Mouse (Mus musculus) megakaryocyte, embryonic 14.5 days (primary cell): ENCODE results near the gene Hjurp. TPM values are rescaled to one million over a fixed set of nuclear protein-coding genes. Genes with fewer than 3 reads are reported as not detected.

ENCODE experiments used
- H3K27me3 ChIP-seq: replicated peaks from 2 replicates; pipeline ENCODE3; 2012; ENCODE audit warnings: inconsistent platforms
- H3K36me3 ChIP-seq: replicated peaks from 2 replicates; pipeline ENCODE3; 2012; ENCODE audit warnings: low read length, inconsistent platforms, mixed read lengths
- H3K4me1 ChIP-seq: 2 replicates; pipeline ENCODE4 v1.6.1; 2012; ENCODE audit warnings: inconsistent platforms
- H3K4me3 ChIP-seq: replicated peaks from 2 replicates; pipeline ENCODE3; 2012; ENCODE audit warnings: moderate library complexity, mild to moderate bottlenecking, inconsistent platforms
- H3K9me3 ChIP-seq: 2 replicates; pipeline ENCODE4 v1.6.1; 2012; ENCODE audit warnings: inconsistent platforms
- FLI1 ChIP-seq: IDR thresholded peaks from 2 replicates; pipeline ENCODE4 v1.6.1; 2012; ENCODE audit warnings: low read length, inconsistent platforms, mixed read lengths
- GATA1 ChIP-seq: IDR thresholded peaks from 3 replicates; pipeline ENCODE4 v1.6.1; 2012; ENCODE audit warnings: mixed read lengths, low read length, inconsistent platforms, borderline replicate concordance
- polyA plus RNA-seq: library from polyadenylated mRNA; stranded (reverse); fragments of >175 nt; gene quantifications from 2 replicates; pipeline ENCODE4 v1.2.3, GENCODE M21; 2012; ENCODE audit warnings: low replicate concordance; ENCODE audit not compliant: insufficient read depth

Hjurp gene
- polyA plus RNA-seq, 1 experiment: 2.4 TPM

- Histone ChIP-seq H3K4me1 (peaks cover 9% of the 10 kb centered on the region), H3K27me3 (peaks cover 9% of the 10 kb centered on the region)
- TF ChIP-seq GATA1 (no peak), FLI1 (no peak)
Measured at GRCm38 (mm10) chr1:88288789-88289127, 11.3 kb upstream of the Hjurp start.

GRCm38 (mm10) chr1:88288056-88288788 lies 10.8 kb upstream of the Hjurp start:
- Histone ChIP-seq H3K27me3 (peaks cover 10% of the 10 kb centered on the region), H3K4me1 (peaks cover 9% of the 10 kb centered on the region), H3K4me3 (no peak overlapping the region), H3K36me3 (no peaks in the 10 kb centered on the region), H3K9me3 (peaks cover 26% of the 10 kb centered on the region)
- TF ChIP-seq GATA1 (no peak), FLI1 (no peak)

More at GRCm38 (mm10) chr1:88288789-88289127, 11.3 kb upstream of the Hjurp start:
- H3K9me3 ChIP-seq: peaks cover 24% of the 10 kb centered on the region
- no peaks in the 10 kb centered on the region for H3K36me3 ChIP-seq
- no peak overlapping the region for H3K4me3 ChIP-seq

GRCm38 (mm10) chr1:88287697-88287980 lies 10.2 kb upstream of the Hjurp start:
- Histone ChIP-seq H3K4me1 (peaks cover 9% of the 10 kb centered on the region), H3K36me3 (no peaks in the 10 kb centered on the region), H3K4me3 (no peak overlapping the region), H3K27me3 (peaks cover 10% of the 10 kb centered on the region), H3K9me3 (peaks cover 27% of the 10 kb centered on the region)
- no peak for TF ChIP-seq FLI1
- no peak for TF ChIP-seq GATA1

GRCm38 (mm10) chr1:88286887-88287696 lies 9.7 kb upstream of the Hjurp start:
- TF ChIP-seq FLI1 (no peak), GATA1 (no peak)
- Histone ChIP-seq H3K9me3 (peaks cover 25% of the 10 kb centered on the region), H3K4me1 (peaks cover 9% of the 10 kb centered on the region), H3K36me3 (no peaks in the 10 kb centered on the region), H3K4me3 (no peak overlapping the region), H3K27me3 (peaks cover 10% of the 10 kb centered on the region)

GRCm38 (mm10) chr1:88286136-88286845 lies 8.9 kb upstream of the Hjurp start:
- no peaks in the 10 kb centered on the region for H3K36me3 ChIP-seq
- peaks cover 9% of the 10 kb centered on the region for H3K4me1 ChIP-seq
- TF ChIP-seq GATA1: no peak
- no peak for TF ChIP-seq FLI1
- H3K9me3 ChIP-seq: peaks cover 24% of the 10 kb centered on the region
- H3K4me3 ChIP-seq: peak overlapping the region; percentile 8
- H3K27me3 ChIP-seq: peaks cover 10% of the 10 kb centered on the region

GRCm38 (mm10) chr1:88285652-88286051 lies 8.2 kb upstream of the Hjurp start:
- no peak overlapping the region for H3K4me3 ChIP-seq
- H3K36me3 ChIP-seq: no peaks in the 10 kb centered on the region
- H3K27me3 ChIP-seq: peaks cover 10% of the 10 kb centered on the region
- H3K9me3 ChIP-seq: peaks cover 26% of the 10 kb centered on the region
- peaks cover 9% of the 10 kb centered on the region for H3K4me1 ChIP-seq
- TF ChIP-seq GATA1 (no peak), FLI1 (no peak)

GRCm38 (mm10) chr1:88284946-88285320 lies 7.5 kb upstream of the Hjurp start:
- H3K4me3 ChIP-seq: no peak overlapping the region
- peaks cover 26% of the 10 kb centered on the region for H3K9me3 ChIP-seq
- peaks cover 10% of the 10 kb centered on the region for H3K27me3 ChIP-seq
- no peaks in the 10 kb centered on the region for H3K36me3 ChIP-seq
- TF ChIP-seq FLI1 (no peak), GATA1 (no peak)
- H3K4me1 ChIP-seq: peaks cover 12% of the 10 kb centered on the region

- TF ChIP-seq GATA1 (peak; percentile 9; the same call in 1 of the 3 replicates), FLI1 (no peak)
- peaks cover 26% of the 10 kb centered on the region for H3K9me3 ChIP-seq
- H3K4me1 ChIP-seq: peaks cover 18% of the 10 kb centered on the region
- H3K27me3 ChIP-seq: peaks cover 10% of the 10 kb centered on the region
- H3K4me3 ChIP-seq: peak overlapping the region; percentile 2
- H3K36me3 ChIP-seq: no peaks in the 10 kb centered on the region
Measured at GRCm38 (mm10) chr1:88284228-88284945, 7.0 kb upstream of the Hjurp start.
